Mouse (Mus musculus) intestine, embryonic 14.5 days (tissue): ENCODE measurements around the gene Higd2a. TPM values are rescaled to one million over a fixed set of nuclear protein-coding genes. Genes with fewer than 3 reads are reported as not detected.
"Not testable (repeated sequence)": the region's sequence is repeated elsewhere in the genome, so short reads cannot be mapped to it uniquely, and the experiment has no call there.

Source experiments
- ATAC-seq: fragments of 200-750 bp; cut with Nextera tagmentation; replicated peaks from 2 replicates; pipeline ENCODE4 v1.8.0; 2017; ENCODE audit warnings: low read depth, moderate number of reproducible peaks, moderate TSS enrichment, moderate library complexity; ENCODE audit not compliant: low FRiP score, low TSS enrichment
- DNase-seq: peaks from one replicate; pipeline ENCODE4 v3.0.0-alpha.2; 2018; ENCODE audit warnings: low spot score
- H3K27ac ChIP-seq: fragments of 300-500 bp; sonication (generic); 2 replicates; pipeline ENCODE4 v1.5.1; 2014; ENCODE audit warnings: low read depth, mild to moderate bottlenecking, control low read depth
- H3K27me3 ChIP-seq: fragments of 300-500 bp; sonication (generic); replicated peaks from 2 replicates; pipeline ENCODE4 v1.6.1; 2014; ENCODE audit warnings: low read length, control low read depth; ENCODE audit not compliant: control insufficient read depth, insufficient read depth
- H3K36me3 ChIP-seq: fragments of 300-500 bp; sonication (generic); 2 replicates; pipeline ENCODE4 v1.6.1; 2014; ENCODE audit warnings: low read length, control low read depth; ENCODE audit not compliant: control insufficient read depth, insufficient read depth
- H3K4me1 ChIP-seq: fragments of 300-500 bp; sonication (generic); replicated peaks from 2 replicates; pipeline ENCODE4 v1.6.1; 2014; ENCODE audit warnings: low read length, control low read depth, mixed read lengths; ENCODE audit not compliant: control insufficient read depth, insufficient read depth
- H3K4me2 ChIP-seq: fragments of 300-500 bp; sonication (generic); 2 replicates; pipeline ENCODE4 v1.6.1; 2014; ENCODE audit warnings: low read length
- H3K4me3 ChIP-seq: fragments of 300-500 bp; sonication (generic); 2 replicates; pipeline ENCODE4 v1.5.1; 2014; ENCODE audit warnings: low read depth, low read length, control low read depth, mixed read lengths
- H3K9ac ChIP-seq: fragments of 300-500 bp; sonication (generic); 2 replicates; pipeline ENCODE4 v1.6.1; 2014; ENCODE audit warnings: mild to moderate bottlenecking, low read length
- H3K9me3 ChIP-seq: fragments of 300-500 bp; sonication (generic); 2 replicates; pipeline ENCODE4 v1.6.1; 2016; ENCODE audit warnings: low read length, control low read depth; ENCODE audit not compliant: control insufficient read depth
- WGBS: fragments of 180-500 bp; shearing (Covaris S2); extraction: QIAGEN DNeasy Blood & Tissue Kit; methylation state at CpG from one replicate; pipeline ENCODE4 v1.1.7; 2014; 5-methylcytosine and 5-hydroxymethylcytosine counted together
- polyA plus RNA-seq: library from polyadenylated mRNA; unstranded; fragments of >200 nt; fragmentation: Nextera tagmentation; extraction: Ambion mirVana; gene quantifications from 2 replicates; pipeline ENCODE4 v1.2.1, GENCODE M21; 2014

Higd2a gene
- polyA plus RNA-seq, 1 experiment from 2014 or later = 239 TPM

GRCm38 (mm10) chr13:54605426-54605825, 15.4 kb downstream of the Higd2a start:
- H3K27me3 ChIP-seq = no peaks in the 10 kb centered on the region
- DNase-seq (no peak), ATAC-seq (no peak)
- peaks cover 3% of the 10 kb centered on the region; the same call in 1 of the 2 replicates for H3K36me3 ChIP-seq
- WGBS = 68% methylated on average over 5 of the region's 5 CpGs
- no peak overlapping the region for H3K9ac ChIP-seq
- peaks cover 2% of the 10 kb centered on the region; the same call in 1 of the 2 replicates for H3K4me1 ChIP-seq
- H3K27ac ChIP-seq = no peak overlapping the region
- no peaks in the 10 kb centered on the region for H3K9me3 ChIP-seq
- no peak overlapping the region for H3K4me3 ChIP-seq
- no peak overlapping the region for H3K4me2 ChIP-seq

- Histone ChIP-seq H3K27me3 (no peaks in the 10 kb centered on the region), H3K4me2 (no peak overlapping the region), H3K27ac (no peak overlapping the region), H3K9ac (no peak overlapping the region), H3K9me3 (no peaks in the 10 kb centered on the region), H3K4me1 (peaks cover 7% of the 10 kb centered on the region; the same call in 1 of the 2 replicates), H3K4me3 (no peak overlapping the region), H3K36me3 (peaks cover 3% of the 10 kb centered on the region; the same call in 1 of the 2 replicates)
- 59% methylated on average over 5 of the region's 5 CpGs for WGBS
- DNase-seq = no peak
- no peak for ATAC-seq
These were observed 17.2 kb downstream of the Higd2a start for GRCm38 (mm10) chr13:54607204-54607603.

GRCm38 (mm10) chr13:54608002-54608401, 18.0 kb downstream of the Higd2a start:
- Histone ChIP-seq H3K27me3 (no peaks in the 10 kb centered on the region), H3K36me3 (peaks cover 3% of the 10 kb centered on the region; the same call in 1 of the 2 replicates), H3K27ac (no peak overlapping the region), H3K4me3 (no peak overlapping the region), H3K9me3 (no peaks in the 10 kb centered on the region), H3K9ac (no peak overlapping the region), H3K4me1 (peaks cover 7% of the 10 kb centered on the region; the same call in 1 of the 2 replicates), H3K4me2 (no peak overlapping the region)
- DNase-seq (no peak), ATAC-seq (no peak)
- 53% methylated on average over 3 of the region's 3 CpGs for WGBS

DNA sequence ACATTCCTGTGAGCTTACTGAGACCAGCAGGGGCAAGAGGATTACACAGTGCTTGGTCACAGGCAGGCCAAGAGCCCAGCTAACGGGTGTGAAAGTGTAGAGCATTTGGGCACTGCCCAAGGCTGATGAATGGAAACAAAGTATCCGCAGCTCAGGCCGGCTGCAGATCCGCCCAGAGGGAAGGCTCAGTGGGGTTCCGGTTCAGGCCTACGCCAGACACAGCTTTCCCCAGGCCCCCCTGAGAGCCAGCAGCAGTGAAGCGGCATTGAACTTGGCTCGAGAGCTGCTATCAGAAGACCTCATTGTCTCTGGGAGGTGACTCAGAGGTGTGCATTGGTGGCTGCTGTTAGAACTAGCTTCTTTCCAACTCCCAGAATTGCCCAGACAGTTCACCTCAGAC, 18.7 kb downstream of the Higd2a start:
- Histone ChIP-seq H3K9ac (no peak overlapping the region), H3K36me3 (peaks cover 3% of the 10 kb centered on the region; the same call in 1 of the 2 replicates), H3K27ac (no peak overlapping the region), H3K4me1 (peaks cover 7% of the 10 kb centered on the region; the same call in 1 of the 2 replicates), H3K4me3 (no peak overlapping the region), H3K9me3 (no peaks in the 10 kb centered on the region), H3K27me3 (no peaks in the 10 kb centered on the region), H3K4me2 (no peak overlapping the region)
- WGBS = 37% methylated on average over 8 of the region's 8 CpGs
- DNase-seq = no peak
- no peak for ATAC-seq

GRCm38 (mm10) chr13:54609301-54609700, 19.3 kb downstream of the Higd2a start:
- WGBS = 24% methylated on average over 1 of the region's 1 CpGs
- Histone ChIP-seq H3K27me3 (no peaks in the 10 kb centered on the region), H3K9me3 (no peaks in the 10 kb centered on the region), H3K27ac (no peak overlapping the region), H3K4me3 (no peak overlapping the region), H3K4me2 (no peak overlapping the region), H3K9ac (no peak overlapping the region), H3K36me3 (peaks cover 3% of the 10 kb centered on the region; the same call in 1 of the 2 replicates), H3K4me1 (peaks cover 7% of the 10 kb centered on the region; the same call in 1 of the 2 replicates)
- DNase-seq = no peak
- no peak for ATAC-seq

DNA sequence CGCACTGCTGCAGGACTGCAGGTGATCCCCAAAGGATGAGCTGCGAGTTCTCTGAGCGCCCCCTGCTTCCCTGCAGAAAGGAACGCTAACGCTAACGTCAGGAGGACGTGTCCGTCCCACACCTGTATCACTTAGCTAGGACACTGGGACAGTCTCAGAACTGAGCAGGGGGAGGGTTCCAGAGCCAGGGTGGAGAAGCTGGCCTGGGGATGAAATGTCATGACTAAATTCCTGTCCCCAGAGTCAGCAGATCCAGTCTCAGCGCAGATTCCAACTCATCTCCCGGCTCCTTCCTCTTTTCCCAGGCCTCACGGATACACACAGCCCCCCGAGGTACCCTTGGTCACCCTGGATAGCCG, 20.6 kb downstream of the Higd2a start:
- DNase-seq = peak; percentile 74
- Histone ChIP-seq H3K4me2 (peak overlapping the region; percentile 91), H3K27ac (0 out of 2 replicates have a peak overlapping the region, but pooled peaks have one; percentile 22), H3K4me3 (peak overlapping the region; percentile 68), H3K9me3 (no peaks in the 10 kb centered on the region), H3K4me1 (peaks cover 7% of the 10 kb centered on the region; the same call in 1 of the 2 replicates), H3K27me3 (no peaks in the 10 kb centered on the region), H3K9ac (peak overlapping the region; percentile 79), H3K36me3 (no peaks in the 10 kb centered on the region; the same call in 1 of the 2 replicates)
- 9% methylated on average over 13 of the region's 13 CpGs for WGBS
- ATAC-seq = no peak

- peak; percentile 95 for DNase-seq
- Histone ChIP-seq H3K9ac (peak within 1 kb of the TSS; percentile 79), H3K36me3 (no peaks in the 10 kb centered on the region), H3K27me3 (no peaks in the 10 kb centered on the region), H3K9me3 (no peaks in the 10 kb centered on the region), H3K27ac (0 out of 2 replicates have a peak within 1 kb of the TSS, but pooled peaks have one; percentile 22), H3K4me1 (peaks cover 7% of the 10 kb centered on the region; the same call in 1 of the 2 replicates), H3K4me3 (peak within 1 kb of the TSS; percentile 68), H3K4me2 (peak within 1 kb of the TSS; percentile 91)
- ATAC-seq = peak; percentile 67
- under 1% methylated on average over 66 of the region's 66 CpGs for WGBS
These were observed 21.2 kb downstream of the Higd2a start, which contains the start of gene Cltb for GRCm38 (mm10) chr13:54610972-54611754. Gene Cltb, minus strand, starts transcription at chr13:54611344.

DNA sequence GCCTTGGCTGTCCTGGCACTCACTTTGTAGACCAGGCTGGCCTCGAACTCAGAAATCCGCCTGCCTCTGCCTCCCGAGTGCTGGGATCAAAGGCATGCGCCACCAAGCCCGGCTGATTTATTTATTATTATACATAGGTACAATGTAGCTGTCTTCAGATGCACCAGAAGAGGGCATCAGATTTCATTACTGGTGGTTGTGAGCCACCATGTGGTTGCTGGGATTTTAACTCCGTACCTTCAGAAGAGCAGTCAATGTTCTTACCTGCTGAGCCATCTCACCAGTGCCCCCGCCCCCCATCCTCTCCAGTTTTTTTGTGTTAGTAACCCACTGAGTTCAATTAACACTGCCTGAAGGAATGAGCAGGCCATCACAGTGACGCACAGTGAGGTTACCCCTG, 23.1 kb downstream of the Higd2a start:
- not testable (repeated sequence) for DNase-seq, H3K4me3 ChIP-seq, H3K27ac ChIP-seq, H3K27me3 ChIP-seq, H3K36me3 ChIP-seq, ATAC-seq, H3K4me1 ChIP-seq, H3K9ac ChIP-seq, H3K4me2 ChIP-seq, H3K9me3 ChIP-seq
- 86% methylated on average over 8 of the region's 8 CpGs for WGBS
